In genomic region chr4:117889471-117889870, GRCm38 (mm10) we compare ENCODE assay signal across 24 mouse cellular contexts.
"Had no signal": no experiment of that assay in that cellular context is flagged by ENCODE, and none has a peak within 500 bp of the region (broad histone marks: within the 10 kb centered on the region; RNA-seq: fewer than 3 reads in every experiment).

No protein-coding gene starts in this region.

- ATAC-seq: hindbrain, postnatal 0 days; intestine, embryonic 16.5 days had no signal

- H3K9ac ChIP-seq: heart, embryonic 13.5 days; heart, embryonic 15.5 days; hindbrain, embryonic 13.5 days; hindbrain, embryonic 15.5 days; kidney, embryonic 15.5 days; limb, embryonic 13.5 days; limb, embryonic 15.5 days had no signal

- H3K27ac ChIP-seq: heart, adult 2 months; heart, embryonic 13.5 days; heart, embryonic 15.5 days; hindbrain, embryonic 13.5 days; hindbrain, embryonic 15.5 days; hindbrain, postnatal 0 days; kidney, embryonic 15.5 days; kidney, postnatal 0 days; limb, embryonic 13.5 days; limb, embryonic 15.5 days had no signal

- H3K4me3 ChIP-seq: heart, adult 2 months; heart, embryonic 13.5 days; heart, embryonic 15.5 days; hindbrain, embryonic 15.5 days; kidney, embryonic 15.5 days; limb, embryonic 13.5 days; limb, embryonic 15.5 days had no signal

- H3K4me2 ChIP-seq: heart, embryonic 11.5 days; heart, embryonic 13.5 days; heart, embryonic 15.5 days; hindbrain, embryonic 13.5 days; hindbrain, embryonic 15.5 days; kidney, embryonic 15.5 days; limb, embryonic 13.5 days; limb, embryonic 15.5 days had no signal

- H3K27me3 ChIP-seq: heart, embryonic 13.5 days; heart, embryonic 15.5 days; hindbrain, embryonic 13.5 days; hindbrain, embryonic 15.5 days; kidney, embryonic 15.5 days; limb, embryonic 13.5 days; limb, embryonic 15.5 days had no signal

- DNase-seq: gastrocnemius, postnatal 14 days; gastrocnemius, postnatal 36 days; heart, adult 2 months; heart, postnatal 14 days; heart, postnatal 36 days; kidney, adult 11 months; kidney, adult 2 months; kidney, adult 9 months; kidney, postnatal 14 days; kidney, postnatal 36 days; layer of hippocampus, adult 9-11 months; layer of hippocampus, postnatal 36 days; left cerebral cortex, postnatal 4 days had no signal

- H3K9me3 ChIP-seq: heart, embryonic 13.5 days; heart, embryonic 15.5 days; hindbrain, embryonic 13.5 days; hindbrain, embryonic 15.5 days; kidney, embryonic 15.5 days; limb, embryonic 13.5 days; limb, embryonic 15.5 days had no signal
